Mouse (Mus musculus) lung, postnatal 0 days (tissue): ENCODE measurements around the gene Lsm14a.

Source experiments
- CTCF ChIP-seq: IDR thresholded peaks from 2 replicates; pipeline ENCODE4 v1.5.1; 2016; ENCODE audit warnings: antibody characterized with exemption, mild to moderate bottlenecking
- EP300 ChIP-seq: IDR thresholded peaks from 2 replicates; pipeline ENCODE4 v1.6.1; 2016; ENCODE audit warnings: antibody characterized with exemption, mild to moderate bottlenecking, control low read depth

GRCm38 (mm10) chr7:34327493-34327892, 65.6 kb downstream of the Lsm14a start:
- TF ChIP-seq CTCF (no peak), EP300 (no peak)
